Mouse (Mus musculus): Measurements from ENCODE around the gene Cds1. TPM values are rescaled to one million over a fixed set of nuclear protein-coding genes. Genes with fewer than 3 reads are reported as not detected.
A peak's percentile ranks its signal among the peaks of the same experiment; 100 is the strongest.

Gene Cds1
- polyA plus RNA-seq, 1 experiment from 2014 or later, result 10.9 TPM

DNA sequence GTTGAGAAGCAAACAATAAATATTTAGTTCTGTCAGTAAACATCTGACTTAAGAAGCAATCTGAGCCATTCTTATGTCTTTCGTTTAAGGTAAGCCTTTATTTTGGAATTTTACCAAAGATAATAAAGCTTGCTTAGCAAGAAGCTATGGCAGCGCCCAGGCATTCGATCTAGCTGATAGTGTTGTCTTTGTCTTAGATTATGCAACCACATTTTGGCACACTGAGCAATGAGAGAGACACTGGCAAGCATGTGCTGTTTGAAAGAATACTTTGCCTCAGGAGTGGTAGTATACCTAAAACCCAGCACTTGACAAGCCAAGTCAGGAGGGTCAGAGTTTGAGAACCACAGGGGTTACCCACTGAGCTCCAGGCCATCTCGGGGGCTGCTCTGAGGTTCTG is 16.0 kb downstream of the Cds1 start:
- 73% methylated on average over 4 of the region's 4 CpGs for WGBS
- H3K27me3 ChIP-seq, result no peaks in the 10 kb centered on the region
- no peak overlapping the region for H3K9ac ChIP-seq
- no peak overlapping the region for H3K4me3 ChIP-seq (replicated peaks)
- no peak for ATAC-seq (replicated peaks; ENCODE audit: low FRiP score)
- H3K27ac ChIP-seq, result no peak overlapping the region
- H3K4me1 ChIP-seq, result no peaks in the 10 kb centered on the region
- H3K9me3 ChIP-seq (replicated peaks), result no peaks in the 10 kb centered on the region
- no peaks in the 10 kb centered on the region for H3K36me3 ChIP-seq
- no peak overlapping the region for H3K4me2 ChIP-seq

DNA sequence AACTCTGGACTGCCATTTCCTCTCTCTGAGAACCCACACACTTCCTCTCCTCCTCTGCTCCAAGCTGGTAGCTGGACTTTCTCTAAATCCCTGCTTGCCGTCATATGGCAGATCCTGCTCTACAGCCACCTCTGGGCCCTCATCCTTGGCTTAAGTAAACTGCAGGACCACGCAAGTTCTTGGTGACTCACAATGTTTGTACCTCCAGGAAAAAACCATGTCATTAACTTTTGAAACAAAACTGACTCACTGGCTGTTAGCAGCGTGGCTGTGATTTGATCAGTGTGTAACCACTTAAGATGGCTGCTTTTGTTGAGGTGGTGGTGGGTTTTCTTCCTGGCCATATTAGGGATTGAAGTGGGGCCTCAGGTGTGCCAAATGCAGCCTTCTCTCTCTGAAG is 19.4 kb downstream of the Cds1 start:
- H3K9me3 ChIP-seq (replicated peaks), result no peaks in the 10 kb centered on the region
- no peaks in the 10 kb centered on the region for H3K4me1 ChIP-seq
- H3K36me3 ChIP-seq, result no peaks in the 10 kb centered on the region
- WGBS, result 70% methylated on average over 3 of the region's 3 CpGs
- no peak overlapping the region for H3K4me3 ChIP-seq (replicated peaks)
- H3K4me2 ChIP-seq, result no peak overlapping the region
- no peak overlapping the region for H3K9ac ChIP-seq
- ATAC-seq (replicated peaks; ENCODE audit: low FRiP score), result no peak
- H3K27ac ChIP-seq, result no peak overlapping the region
- no peaks in the 10 kb centered on the region for H3K27me3 ChIP-seq

DNA sequence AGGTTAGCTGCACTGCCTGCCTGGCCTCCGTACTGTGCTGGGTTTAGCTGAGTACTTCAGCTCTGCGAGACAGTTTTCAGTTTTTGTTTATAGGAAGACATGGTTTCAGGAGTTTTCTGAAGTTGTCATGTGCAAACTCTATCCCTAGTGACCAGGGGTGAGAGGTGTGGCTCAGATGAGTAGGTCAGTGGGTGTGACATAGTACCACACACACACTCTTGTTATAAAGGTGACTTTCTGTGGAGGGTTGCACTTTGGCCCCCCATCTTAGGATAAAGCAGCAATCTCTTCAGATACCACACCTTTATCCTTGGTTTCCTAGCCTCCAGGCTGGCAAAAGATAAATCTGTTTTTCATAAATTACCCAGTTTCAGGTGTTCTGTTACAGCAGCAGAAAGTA is 19.9 kb downstream of the Cds1 start:
- ATAC-seq (replicated peaks; ENCODE audit: low FRiP score), result no peak
- WGBS, result 89% methylated on average over 2 of the region's 2 CpGs

DNA sequence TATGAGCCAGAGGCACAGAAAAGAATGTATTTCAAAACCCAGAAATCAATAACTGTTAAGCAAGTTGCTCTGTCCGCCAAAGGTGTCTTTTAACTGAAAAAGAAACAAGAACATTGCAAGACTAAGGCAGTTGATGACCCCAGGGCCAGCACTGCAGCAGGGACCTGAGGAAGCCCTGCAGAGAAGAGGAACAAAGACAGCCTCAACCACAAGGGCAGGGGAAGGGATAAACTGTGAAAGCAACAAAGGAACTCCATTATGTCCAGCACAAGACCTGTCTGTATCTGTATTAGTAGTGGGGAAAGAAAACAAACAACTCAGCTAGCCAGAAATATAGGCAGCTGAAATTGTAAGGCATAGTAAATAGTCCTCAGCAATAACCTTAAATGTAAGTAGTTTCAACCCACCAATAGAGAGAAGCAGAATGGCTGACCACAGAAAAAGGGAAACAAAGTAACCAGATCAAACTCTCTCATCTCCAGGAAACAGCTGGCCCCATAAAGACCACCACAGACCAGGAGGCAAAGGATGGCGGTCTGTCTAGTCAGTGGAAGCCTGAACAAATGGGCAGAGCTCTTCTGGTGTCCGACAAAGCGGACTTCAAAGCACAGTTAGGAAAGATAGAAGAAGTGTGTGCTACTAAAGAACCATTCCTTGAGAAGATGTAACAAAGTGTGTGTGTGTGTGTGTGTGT is 21.1 kb downstream of the Cds1 start:
- ATAC-seq (replicated peaks; ENCODE audit: low FRiP score), result no peak
- Histone ChIP-seq H3K27ac (no peak overlapping the region), H3K4me3 (replicated peaks) (no peak overlapping the region), H3K9me3 (replicated peaks) (no peaks in the 10 kb centered on the region), H3K4me2 (no peak overlapping the region), H3K4me1 (0 out of 2 replicates have a peak, but pooled peaks cover 2% of the 10 kb centered on the region), H3K27me3 (no peaks in the 10 kb centered on the region), H3K9ac (no peak overlapping the region), H3K36me3 (no peaks in the 10 kb centered on the region)
- 49% methylated on average over 4 of the region's 4 CpGs for WGBS

More for the DNA sequence above, 19.9 kb downstream of the Cds1 start:
- Histone ChIP-seq H3K4me3 (replicated peaks) (no peak overlapping the region), H3K9me3 (replicated peaks) (no peaks in the 10 kb centered on the region), H3K4me1 (no peaks in the 10 kb centered on the region), H3K36me3 (no peaks in the 10 kb centered on the region), H3K27ac (no peak overlapping the region), H3K4me2 (no peak overlapping the region), H3K27me3 (no peaks in the 10 kb centered on the region), H3K9ac (no peak overlapping the region)

DNA sequence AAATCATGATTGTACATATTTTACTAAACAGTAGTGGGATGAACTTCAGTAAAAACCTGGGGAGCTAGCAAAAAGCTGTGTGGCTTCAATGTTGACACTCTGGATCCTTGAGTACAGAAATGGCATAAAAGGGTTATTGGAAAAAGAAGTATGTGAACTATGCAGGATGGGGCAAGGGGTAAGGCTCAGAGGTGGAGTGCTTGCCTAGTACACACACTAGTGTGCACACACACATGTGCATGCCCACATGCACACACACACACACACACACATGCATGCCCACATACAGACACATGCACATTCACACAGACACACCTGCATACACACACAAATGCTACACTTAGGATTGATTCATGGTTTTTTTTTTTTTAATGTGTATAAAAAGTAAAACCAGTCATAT is 24.8 kb downstream of the Cds1 start:
- Histone ChIP-seq H3K9me3 (replicated peaks) (no peaks in the 10 kb centered on the region), H3K9ac (no peak overlapping the region), H3K4me2 (no peak overlapping the region), H3K4me1 (0 out of 2 replicates have a peak, but pooled peaks cover 2% of the 10 kb centered on the region), H3K4me3 (replicated peaks) (no peak overlapping the region), H3K27ac (no peak overlapping the region), H3K36me3 (no peaks in the 10 kb centered on the region), H3K27me3 (no peaks in the 10 kb centered on the region)
- no peak for ATAC-seq (replicated peaks; ENCODE audit: low FRiP score)

DNA sequence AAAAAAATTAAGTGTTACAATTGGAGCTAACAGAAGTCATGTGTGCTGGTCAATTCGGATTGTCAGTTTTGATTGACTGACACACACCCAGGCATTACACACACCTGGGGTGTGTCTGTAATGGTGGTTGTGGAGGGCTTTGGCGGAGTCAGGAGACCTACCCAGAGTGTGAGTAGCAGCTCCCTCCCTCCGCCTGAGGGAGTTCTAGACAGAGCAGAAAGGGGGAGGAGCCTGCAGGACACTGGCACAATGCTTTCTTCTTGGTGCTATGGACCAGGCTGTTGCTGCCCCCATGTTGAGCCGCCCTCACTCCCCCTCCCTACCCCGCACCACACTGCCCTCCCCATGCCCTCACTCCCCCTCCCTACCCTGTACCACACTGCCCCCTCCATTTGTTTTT is 25.6 kb downstream of the Cds1 start:
- Histone ChIP-seq H3K9ac (no peak overlapping the region), H3K27me3 (no peaks in the 10 kb centered on the region), H3K4me3 (replicated peaks) (no peak overlapping the region), H3K27ac (no peak overlapping the region), H3K36me3 (no peaks in the 10 kb centered on the region), H3K9me3 (replicated peaks) (no peaks in the 10 kb centered on the region), H3K4me1 (0 out of 2 replicates have a peak, but pooled peaks cover 2% of the 10 kb centered on the region), H3K4me2 (no peak overlapping the region)
- ATAC-seq (replicated peaks; ENCODE audit: low FRiP score), result peak; percentile 56; the same call in 1 of the 2 replicates
- WGBS, result 57% methylated on average over 5 of the region's 5 CpGs

DNA sequence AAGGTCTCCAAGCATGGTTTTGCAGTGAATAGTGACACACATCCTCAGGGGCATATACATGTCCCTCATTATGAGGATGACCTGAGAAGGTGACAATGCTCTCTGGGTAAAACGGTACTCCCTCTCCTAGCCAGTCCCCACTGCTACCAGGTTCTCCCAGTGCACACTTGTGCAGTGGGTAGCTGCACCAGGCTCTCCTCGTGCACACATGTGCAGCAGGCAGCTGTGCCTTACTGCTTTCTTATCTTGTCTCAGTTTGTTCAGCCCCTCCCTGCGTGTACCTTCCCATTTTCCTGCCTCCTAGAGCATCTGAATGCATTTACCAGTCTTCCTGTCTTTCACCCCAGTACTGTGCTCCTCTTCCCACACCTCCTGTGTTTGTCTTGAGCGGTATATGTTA is 27.7 kb downstream of the Cds1 start:
- no peak overlapping the region for H3K27ac ChIP-seq
- ATAC-seq (replicated peaks; ENCODE audit: low FRiP score), result 0 out of 2 replicates have a peak, but pooled peaks have one; percentile 36
- no peaks in the 10 kb centered on the region for H3K9me3 ChIP-seq (replicated peaks)
- no peaks in the 10 kb centered on the region for H3K36me3 ChIP-seq
- 0 out of 2 replicates have a peak, but pooled peaks cover 2% of the 10 kb centered on the region for H3K4me1 ChIP-seq
- WGBS, result 67% methylated on average over 4 of the region's 4 CpGs
- no peak overlapping the region for H3K4me2 ChIP-seq
- no peaks in the 10 kb centered on the region for H3K27me3 ChIP-seq
- H3K4me3 ChIP-seq (replicated peaks), result no peak overlapping the region
- H3K9ac ChIP-seq, result no peak overlapping the region

DNA sequence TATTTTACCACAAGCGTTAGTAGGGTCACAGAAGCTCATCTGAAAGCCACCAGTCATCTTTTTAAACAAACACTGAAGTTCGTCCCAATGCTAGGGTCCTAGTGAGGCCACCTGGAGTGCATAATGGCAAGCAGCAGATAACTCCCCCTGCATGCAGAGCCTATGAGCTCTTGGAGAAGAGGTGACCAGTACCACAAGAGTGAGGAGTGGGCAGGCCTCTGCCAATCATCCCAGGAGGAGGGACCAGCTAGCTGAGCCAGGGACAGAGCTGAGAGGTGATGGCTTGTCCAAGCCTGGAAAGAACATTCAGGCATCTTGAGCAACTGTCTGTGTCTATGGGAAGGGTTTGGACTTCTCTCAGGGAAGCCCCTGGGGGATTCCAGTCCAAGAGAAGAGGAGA is 37.0 kb downstream of the Cds1 start:
- H3K27me3 ChIP-seq, result no peaks in the 10 kb centered on the region
- no peaks in the 10 kb centered on the region for H3K36me3 ChIP-seq
- H3K4me1 ChIP-seq, result 0 out of 2 replicates have a peak, but pooled peaks cover 8% of the 10 kb centered on the region
- ATAC-seq (replicated peaks; ENCODE audit: low FRiP score), result no peak
- H3K9ac ChIP-seq, result no peak overlapping the region
- no peak overlapping the region for H3K4me2 ChIP-seq
- no peaks in the 10 kb centered on the region for H3K9me3 ChIP-seq (replicated peaks)
- no peak overlapping the region for H3K27ac ChIP-seq
- no peak overlapping the region for H3K4me3 ChIP-seq (replicated peaks)
- WGBS, result 66% methylated on average over 2 of the region's 2 CpGs

DNA sequence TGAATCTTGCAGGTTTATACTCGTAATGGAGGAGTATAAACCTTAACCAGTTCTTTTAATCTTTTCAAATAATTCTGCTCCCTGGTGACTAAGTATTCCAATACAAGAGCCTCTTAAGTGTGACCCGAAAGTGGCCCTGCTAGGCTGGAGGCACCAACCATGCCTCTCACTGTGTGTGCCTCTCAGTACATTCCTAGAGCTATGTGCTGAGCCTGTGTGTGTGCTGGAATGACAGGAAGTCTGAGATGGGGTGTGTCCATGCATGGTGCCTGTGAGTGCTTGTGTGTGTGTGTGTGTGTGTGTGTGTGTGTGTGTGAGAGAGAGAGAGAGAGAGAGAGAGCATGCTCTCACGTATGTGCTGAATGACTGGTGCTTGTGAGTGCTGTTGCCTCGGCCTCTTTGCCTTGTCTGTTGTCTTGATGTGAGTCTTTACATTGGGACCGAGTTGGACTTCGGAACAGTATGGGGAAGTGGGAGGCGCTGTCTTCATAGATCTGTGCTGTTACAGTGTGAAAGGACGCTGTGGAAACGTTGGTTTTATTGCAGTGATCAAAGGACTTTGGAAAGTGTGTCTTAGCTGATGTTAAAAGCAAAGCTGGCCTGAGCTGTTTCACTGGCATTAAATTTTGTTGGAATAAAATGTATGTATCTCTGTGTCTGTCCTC is 37.6 kb downstream of the Cds1 start:
- no peaks in the 10 kb centered on the region for H3K9me3 ChIP-seq (replicated peaks)
- no peak overlapping the region for H3K27ac ChIP-seq
- H3K36me3 ChIP-seq, result no peaks in the 10 kb centered on the region
- WGBS, result 64% methylated on average over 9 of the region's 9 CpGs
- no peak overlapping the region for H3K9ac ChIP-seq
- H3K4me1 ChIP-seq, result 0 out of 2 replicates have a peak, but pooled peaks cover 8% of the 10 kb centered on the region
- no peak overlapping the region for H3K4me3 ChIP-seq (replicated peaks)
- no peak overlapping the region for H3K4me2 ChIP-seq
- H3K27me3 ChIP-seq, result no peaks in the 10 kb centered on the region
- no peak for ATAC-seq (replicated peaks; ENCODE audit: low FRiP score)

DNA sequence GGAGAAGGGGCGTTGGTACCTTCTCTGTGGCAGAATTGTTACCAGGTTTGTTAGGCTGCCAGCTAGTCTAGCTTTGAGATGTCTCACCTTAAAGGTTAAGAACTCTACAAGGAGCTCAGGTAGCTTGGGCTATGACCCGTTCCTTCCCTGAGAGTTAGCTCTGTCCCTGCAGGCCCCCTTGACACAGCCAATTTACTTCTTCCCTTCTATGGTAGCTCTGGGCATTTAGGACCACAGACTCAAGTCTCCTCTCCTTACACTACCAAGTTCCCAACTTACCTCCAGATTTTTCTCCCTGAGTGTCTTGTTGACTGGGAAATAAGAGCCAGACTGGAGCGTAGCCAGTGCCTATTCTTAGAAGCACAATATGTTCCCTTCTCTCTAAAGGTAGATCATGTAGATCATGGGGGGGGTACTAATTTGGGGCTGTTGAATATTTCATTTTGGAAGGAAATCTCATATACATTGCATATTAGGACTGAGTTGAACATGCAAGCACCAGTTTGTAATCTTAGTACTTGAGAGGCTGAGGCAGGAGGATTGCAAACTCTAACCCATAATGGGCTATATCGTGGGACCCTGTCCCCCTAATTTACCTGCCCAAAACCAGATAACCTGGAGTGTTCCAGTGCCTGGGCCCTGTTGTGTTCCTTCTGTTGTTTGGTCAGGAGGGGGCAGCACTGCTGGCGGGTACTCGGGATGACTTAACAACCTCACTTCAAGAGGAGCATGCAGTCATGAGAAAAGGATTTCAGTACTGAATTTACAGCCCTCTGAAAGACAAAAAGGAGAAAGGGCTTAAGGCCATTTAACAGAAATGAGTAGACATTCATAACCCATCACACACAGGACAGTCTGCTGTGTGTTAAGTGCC is 46.6 kb downstream of the Cds1 start:
- WGBS, result 85% methylated on average over 6 of the region's 6 CpGs
- no peak overlapping the region for H3K27ac ChIP-seq
- H3K36me3 ChIP-seq, result no peaks in the 10 kb centered on the region
- no peak for ATAC-seq (replicated peaks; ENCODE audit: low FRiP score)
- H3K4me1 ChIP-seq, result peaks cover 13% of the 10 kb centered on the region
- no peak overlapping the region for H3K4me3 ChIP-seq (replicated peaks)
- H3K9me3 ChIP-seq (replicated peaks), result no peaks in the 10 kb centered on the region
- H3K27me3 ChIP-seq, result no peaks in the 10 kb centered on the region
- no peak overlapping the region for H3K9ac ChIP-seq
- no peak overlapping the region for H3K4me2 ChIP-seq

DNA sequence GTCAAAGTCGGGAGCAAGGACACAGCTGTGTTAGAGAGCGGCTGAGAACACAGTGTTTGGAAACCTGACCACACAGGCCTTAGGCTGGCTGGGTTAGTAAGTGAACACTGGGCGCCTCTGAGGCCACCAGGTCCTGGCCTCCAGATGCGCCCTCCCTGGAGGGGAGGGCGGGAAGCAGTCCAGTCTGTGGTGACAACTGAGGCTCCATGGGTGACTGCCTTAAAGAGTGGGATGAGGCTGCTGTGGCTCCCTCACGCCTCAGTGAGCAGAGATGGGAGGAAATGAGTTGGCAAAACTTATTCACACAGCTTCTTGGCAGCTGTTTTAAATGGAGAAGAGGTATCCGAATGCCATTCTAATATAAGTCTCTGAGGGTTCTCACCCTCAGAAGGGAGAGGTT is 51.9 kb downstream of the Cds1 start:
- no peak overlapping the region for H3K9ac ChIP-seq
- 26% methylated on average over 7 of the region's 7 CpGs for WGBS
- peak; percentile 91 for ATAC-seq (replicated peaks; ENCODE audit: low FRiP score)

DNA sequence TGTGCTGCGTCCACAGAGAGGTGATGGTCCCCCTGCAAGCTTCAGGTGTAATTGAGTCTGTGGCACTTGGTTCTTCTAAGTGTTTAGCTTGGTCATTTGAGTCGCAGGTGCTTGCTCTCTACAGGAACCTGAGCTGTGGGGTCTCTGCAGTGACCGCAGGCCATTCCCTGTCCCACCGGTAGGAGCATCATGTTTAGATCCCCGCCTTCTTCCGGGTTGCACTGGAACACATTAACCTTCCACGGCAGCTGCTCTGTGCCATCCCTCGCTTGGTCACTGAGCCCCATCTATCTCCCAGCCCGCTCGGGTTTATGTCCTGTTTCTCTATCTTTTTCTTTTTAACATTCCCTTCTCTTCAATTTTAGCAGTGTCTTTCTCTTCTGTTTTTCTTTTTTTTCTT is 54.3 kb downstream of the Cds1 start:
- H3K27ac ChIP-seq, result no peak overlapping the region
- peaks cover 55% of the 10 kb centered on the region for H3K4me1 ChIP-seq
- H3K27me3 ChIP-seq, result no peaks in the 10 kb centered on the region
- H3K4me2 ChIP-seq, result no peak overlapping the region
- no peaks in the 10 kb centered on the region for H3K9me3 ChIP-seq (replicated peaks)
- no peak overlapping the region for H3K4me3 ChIP-seq (replicated peaks)
- H3K9ac ChIP-seq, result no peak overlapping the region
- 30% methylated on average over 10 of the region's 10 CpGs for WGBS
- no peak for ATAC-seq (replicated peaks; ENCODE audit: low FRiP score)
- no peaks in the 10 kb centered on the region for H3K36me3 ChIP-seq

More for the DNA sequence above, 51.9 kb downstream of the Cds1 start:
- Histone ChIP-seq H3K4me1 (peaks cover 44% of the 10 kb centered on the region), H3K27ac (peak overlapping the region; percentile 70), H3K9me3 (replicated peaks) (no peaks in the 10 kb centered on the region), H3K4me2 (no peak overlapping the region), H3K4me3 (replicated peaks) (no peak overlapping the region), H3K27me3 (no peaks in the 10 kb centered on the region), H3K36me3 (no peaks in the 10 kb centered on the region)
